Mouse (Mus musculus): ENCODE measurements around the gene 4930558K02Rik. TPM values are rescaled to one million over a fixed set of nuclear protein-coding genes. Genes with fewer than 3 reads are reported as not detected.
A peak's percentile ranks its signal among the peaks of the same experiment; 100 is the strongest.

The 4930558K02Rik gene
- polyA plus RNA-seq, 1 experiment: not detected

- 4% methylated on average over 4 of the region's 4 CpGs for WGBS
- DNase-seq (ENCODE audit: low read depth, low spot score): peak; percentile 46
Observed at GRCm38 (mm10) chr1:161999882-162000371, 20.5 kb upstream of the 4930558K02Rik start.

- no peak for DNase-seq (ENCODE audit: low read depth, low spot score)
- WGBS: 34% methylated on average over 5 of the region's 5 CpGs
Observed at GRCm38 (mm10) chr1:161999338-161999737, 19.9 kb upstream of the 4930558K02Rik start.

- WGBS: 27% methylated on average over 4 of the region's 4 CpGs
- DNase-seq (ENCODE audit: low read depth, low spot score): no peak
Observed at GRCm38 (mm10) chr1:161998781-161999180, 19.3 kb upstream of the 4930558K02Rik start.

DNA sequence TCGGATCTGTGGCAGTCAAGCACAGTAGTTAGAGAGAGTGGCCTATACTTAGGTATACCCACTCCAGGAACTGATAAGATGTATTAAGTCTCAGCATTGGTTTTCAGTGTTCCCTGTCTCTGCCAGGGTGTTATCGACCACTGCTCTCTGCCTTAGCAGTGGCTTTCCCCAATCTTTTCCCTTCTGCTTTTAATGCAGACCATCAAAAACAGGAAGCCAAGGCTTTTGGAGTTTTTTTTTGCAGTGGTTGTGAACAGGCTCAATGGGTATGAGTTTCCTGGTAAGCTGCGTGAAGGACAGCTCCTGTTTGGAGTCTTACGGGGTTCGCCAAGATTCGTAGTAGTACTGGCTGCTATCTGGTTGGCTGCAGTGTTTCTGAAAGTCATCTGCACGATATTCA is 13.0 kb upstream of the 4930558K02Rik start:
- 82% methylated on average over 7 of the region's 7 CpGs for WGBS
- DNase-seq (ENCODE audit: low read depth, low spot score): no peak

GRCm38 (mm10) chr1:161991846-161992245 is 12.4 kb upstream of the 4930558K02Rik start:
- no peak for DNase-seq (ENCODE audit: low read depth, low spot score)
- 90% methylated on average over 11 of the region's 11 CpGs for WGBS

GRCm38 (mm10) chr1:161990684-161991578 is 11.5 kb upstream of the 4930558K02Rik start:
- WGBS: 61% methylated on average over 10 of the region's 10 CpGs
- no peak for DNase-seq (ENCODE audit: low read depth, low spot score)

DNA sequence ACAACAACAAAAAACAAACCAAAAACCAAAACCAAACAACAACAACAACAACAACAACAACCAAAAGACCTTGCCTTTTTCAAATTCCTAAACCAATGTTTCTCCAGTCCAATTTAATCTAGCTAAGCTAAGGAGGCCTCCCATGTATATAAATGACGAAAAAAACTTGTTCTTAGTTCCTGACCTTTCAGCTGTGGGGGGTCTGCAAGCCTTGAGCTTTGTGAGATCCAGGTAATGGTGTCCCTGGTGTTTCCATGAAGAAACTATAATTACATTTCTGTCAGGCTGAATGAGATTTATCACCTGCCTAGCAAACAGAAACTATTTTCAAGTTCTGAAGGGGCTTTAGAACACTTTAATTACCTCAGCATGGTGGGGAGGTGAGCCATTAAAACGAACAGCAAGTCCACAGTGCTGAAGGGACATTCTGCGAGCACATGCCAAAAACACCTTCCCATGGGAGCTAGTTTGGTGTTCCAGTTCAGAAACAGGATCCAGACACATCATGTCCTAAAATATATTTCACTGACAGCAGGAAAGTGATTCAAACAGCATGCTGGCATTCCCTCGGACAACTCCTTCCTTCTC is 4.6 kb upstream of the 4930558K02Rik start:
- no peak for DNase-seq (ENCODE audit: low read depth, low spot score)
- 34% methylated on average over 4 of the region's 4 CpGs for WGBS

GRCm38 (mm10) chr1:161983451-161983850 is 4.0 kb upstream of the 4930558K02Rik start:
- WGBS: 61% methylated on average over 6 of the region's 6 CpGs

DNA sequence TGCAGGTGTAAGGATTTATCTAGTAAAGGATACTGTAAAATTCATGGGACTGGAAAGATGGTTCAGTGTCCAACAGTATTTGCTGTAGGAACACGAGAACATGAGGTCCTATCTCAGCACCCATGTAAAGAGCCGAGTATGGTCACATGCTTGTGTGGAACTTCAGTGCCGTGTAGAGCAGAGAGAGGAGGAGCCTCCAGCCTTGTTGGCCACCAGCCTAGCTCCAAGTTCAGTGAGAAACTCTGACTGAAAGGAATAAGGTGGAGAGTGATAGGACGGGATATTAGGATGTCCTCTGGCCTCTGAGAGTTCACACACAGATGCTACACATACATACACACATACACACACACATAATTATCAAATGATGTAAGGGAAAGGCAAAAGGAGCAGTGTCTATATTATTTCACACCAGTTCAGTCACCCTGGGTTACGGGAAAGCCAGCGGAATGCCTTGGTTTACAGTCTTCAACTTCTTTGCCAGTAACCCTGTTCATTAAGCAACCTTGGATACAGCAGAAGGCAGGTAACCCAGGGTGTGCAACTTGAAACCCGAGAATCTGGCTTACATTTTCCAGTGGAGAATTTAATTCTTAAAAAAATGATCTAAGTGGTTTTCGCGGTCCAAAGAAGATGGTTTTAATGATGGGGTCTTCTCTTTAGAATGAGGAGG is 1.3 kb upstream of the 4930558K02Rik start:
- DNase-seq (ENCODE audit: low read depth, low spot score): no peak
- WGBS: 70% methylated on average over 9 of the region's 9 CpGs

More at GRCm38 (mm10) chr1:161983451-161983850, 4.0 kb upstream of the 4930558K02Rik start:
- no peak for DNase-seq (ENCODE audit: low read depth, low spot score)

DNA sequence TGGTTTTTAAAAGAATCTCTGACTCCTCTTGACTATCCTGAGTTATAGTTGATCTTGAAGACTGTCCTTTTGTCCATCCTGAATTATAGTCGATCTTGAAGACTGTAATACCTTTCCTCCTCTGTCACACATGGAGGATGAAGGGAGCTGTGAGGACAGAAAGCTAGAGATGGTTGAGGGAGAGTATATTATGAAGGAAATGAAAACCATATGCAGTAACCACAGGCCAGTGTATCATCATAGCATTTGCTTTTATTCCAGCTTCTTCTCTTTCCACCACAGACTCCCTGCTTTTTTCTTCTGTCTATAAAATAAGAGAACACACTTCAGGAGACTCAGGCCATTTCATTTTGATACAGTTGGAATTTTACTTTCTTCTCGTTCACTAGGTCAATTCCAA is 610 bp upstream of the 4930558K02Rik start:
- 70% methylated on average over 2 of the region's 2 CpGs for WGBS
- no peak for DNase-seq (ENCODE audit: low read depth, low spot score)

DNA sequence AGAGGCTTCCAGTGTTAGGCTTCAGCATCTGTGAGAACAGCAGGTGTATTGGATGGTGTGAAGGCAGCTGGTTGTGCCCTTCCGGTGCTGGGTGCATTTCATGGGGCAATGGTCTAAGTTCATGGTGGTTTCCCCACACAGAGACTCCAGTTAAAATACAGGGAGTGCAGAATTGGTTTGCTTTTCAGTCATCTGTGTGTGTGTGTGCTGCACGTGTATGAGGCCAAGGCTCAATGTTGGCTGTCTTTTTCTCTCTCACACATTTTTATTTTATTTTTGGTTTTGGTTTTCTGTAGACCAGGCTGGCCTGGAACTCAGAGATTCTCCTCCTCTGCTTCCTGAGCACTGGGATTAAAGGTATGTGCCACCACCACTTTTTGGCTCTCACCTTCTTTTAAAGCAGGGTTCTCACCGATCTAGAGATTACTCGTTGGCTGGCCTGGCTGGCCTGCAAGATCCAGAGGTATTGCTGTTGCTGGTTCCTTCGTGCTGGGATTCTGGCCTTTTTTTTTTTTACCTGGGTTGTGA is 1.2 kb downstream of the 4930558K02Rik start:
- no peak for DNase-seq (ENCODE audit: low read depth, low spot score)
- WGBS: 85% methylated on average over 5 of the region's 5 CpGs

- WGBS: 62% methylated on average over 4 of the region's 4 CpGs
- no peak for DNase-seq (ENCODE audit: low read depth, low spot score)
Observed at GRCm38 (mm10) chr1:161977331-161977730, 2.1 kb downstream of the 4930558K02Rik start.

GRCm38 (mm10) chr1:161976255-161977182 is 2.9 kb downstream of the 4930558K02Rik start:
- WGBS: 40% methylated on average over 16 of the region's 16 CpGs
- peak; percentile 50 for DNase-seq (ENCODE audit: low read depth, low spot score)

DNA sequence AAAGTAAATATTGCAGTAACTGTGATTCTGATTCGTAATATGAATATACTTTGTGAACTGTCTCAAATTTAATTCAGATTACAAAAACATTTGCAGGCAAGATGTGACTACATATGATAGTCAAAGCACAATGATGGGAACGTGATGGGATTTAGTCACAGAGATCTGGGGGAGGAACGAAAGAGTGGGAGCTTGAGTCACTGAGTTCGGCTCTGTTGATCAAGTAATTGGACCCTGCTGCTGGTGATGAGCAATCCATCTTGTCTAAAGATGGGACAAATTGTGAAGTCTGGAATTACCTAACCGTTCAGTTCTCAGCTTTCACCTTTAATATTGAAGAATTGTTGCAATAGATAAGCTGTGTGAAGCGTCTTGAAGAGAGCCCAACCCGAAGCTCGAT is 7.2 kb downstream of the 4930558K02Rik start:
- 90% methylated on average over 8 of the region's 8 CpGs for WGBS
- DNase-seq (ENCODE audit: low read depth, low spot score): no peak

- no peak for DNase-seq (ENCODE audit: low read depth, low spot score)
- 92% methylated on average over 9 of the region's 9 CpGs for WGBS
Observed at GRCm38 (mm10) chr1:161970874-161971273, 8.6 kb downstream of the 4930558K02Rik start.

DNA sequence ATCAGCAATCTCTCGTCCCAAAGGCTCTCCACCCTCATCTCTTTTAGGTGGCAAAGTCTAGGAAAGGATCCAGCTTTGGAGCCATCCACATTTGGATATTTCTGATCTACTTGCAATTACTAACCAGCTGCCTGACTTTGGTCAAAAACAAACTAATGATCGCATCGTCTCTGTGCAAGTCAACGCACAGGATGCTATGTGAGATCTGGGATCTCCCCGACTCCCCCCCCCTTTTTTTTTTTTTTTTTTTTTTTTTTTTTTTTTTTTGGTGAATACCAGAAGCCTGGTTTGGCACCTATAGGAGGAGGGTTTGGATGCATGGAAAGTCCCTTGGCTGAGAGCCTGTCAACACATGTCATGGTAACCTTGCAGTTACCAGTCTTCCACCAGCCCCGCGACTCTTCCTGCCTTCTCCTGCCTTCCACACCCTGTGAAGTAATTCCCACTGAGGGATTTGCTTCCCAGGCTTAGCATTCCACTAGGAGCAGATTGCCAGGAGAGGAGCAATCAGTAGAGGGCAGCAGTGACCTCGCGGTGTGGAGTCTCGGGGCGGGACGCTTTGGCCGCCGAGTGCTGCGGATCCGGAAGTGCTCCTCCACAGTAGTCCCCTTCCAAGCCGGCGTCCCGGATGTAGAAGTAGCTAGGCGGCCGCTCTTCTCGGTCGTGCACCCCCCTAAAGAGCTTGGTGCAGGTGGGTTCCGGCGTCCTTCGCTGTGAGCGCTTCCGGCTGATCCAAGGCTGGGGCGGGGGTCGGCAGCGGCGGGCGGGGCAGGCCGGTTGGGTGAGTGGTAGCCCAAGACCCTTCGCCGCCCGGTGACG is 10.6 kb downstream of the 4930558K02Rik start, which contains the start of gene Pigc:
TSS of gene Pigc (plus strand) at position 598 of the 819 bp plus-strand sequence.
- 2% methylated on average over 38 of the region's 38 CpGs for WGBS
- peak; percentile 78 for DNase-seq (ENCODE audit: low read depth, low spot score)

GRCm38 (mm10) chr1:161967936-161968335 is 11.5 kb downstream of the 4930558K02Rik start:
- no peak for DNase-seq (ENCODE audit: low read depth, low spot score)
- 29% methylated on average over 2 of the region's 2 CpGs for WGBS

Data from large intestine, adult 2 months (tissue).